Mouse (Mus musculus) stomach, embryonic 16.5 days (tissue): ENCODE results near the gene Zc2hc1b. TPM values are rescaled to one million over a fixed set of nuclear protein-coding genes. Genes with fewer than 3 reads are reported as not detected.

Source experiments
- ATAC-seq: fragments of 200-750 bp; cut with Nextera tagmentation; 2 replicates; pipeline ENCODE4 v1.8.0; 2017; ENCODE audit warnings: moderate number of reproducible peaks, moderate TSS enrichment; ENCODE audit not compliant: insufficient read depth, low FRiP score
- H3K27ac ChIP-seq: fragments of 300-500 bp; sonication (generic); 2 replicates; pipeline ENCODE4 v1.5.1; 2014; ENCODE audit warnings: low read length
- H3K27me3 ChIP-seq: fragments of 300-500 bp; sonication (generic); 2 replicates; pipeline ENCODE4 v1.6.1; 2014; ENCODE audit warnings: low read length, control low read depth, mixed read lengths; ENCODE audit not compliant: control insufficient read depth, insufficient read depth
- H3K36me3 ChIP-seq: fragments of 300-500 bp; sonication (generic); 2 replicates; pipeline ENCODE4 v1.6.1; 2014; ENCODE audit warnings: low read length; ENCODE audit not compliant: control insufficient read depth, insufficient read depth
- H3K4me1 ChIP-seq: fragments of 300-500 bp; sonication (generic); 2 replicates; pipeline ENCODE4 v1.6.1; 2014; ENCODE audit warnings: low read length, control low read depth, mixed read lengths; ENCODE audit not compliant: control insufficient read depth, insufficient read depth
- H3K4me2 ChIP-seq: fragments of 300-500 bp; sonication (generic); 2 replicates; pipeline ENCODE4 v1.6.1; 2014; ENCODE audit warnings: low read depth, low read length, mixed read lengths
- H3K4me3 ChIP-seq: fragments of 300-500 bp; sonication (generic); replicated peaks from 2 replicates; pipeline ENCODE4 v1.5.1; 2014; ENCODE audit warnings: mild to moderate bottlenecking, low read length
- H3K9ac ChIP-seq: fragments of 300-500 bp; sonication (generic); 2 replicates; pipeline ENCODE4 v1.6.1; 2014; ENCODE audit warnings: low read length
- H3K9me3 ChIP-seq: fragments of 300-500 bp; sonication (generic); replicated peaks from 2 replicates; pipeline ENCODE4 v1.6.1; 2016; ENCODE audit warnings: low read length, control low read depth; ENCODE audit not compliant: control insufficient read depth
- WGBS: fragments of 180-500 bp; shearing (Covaris S2); extraction: QIAGEN DNeasy Blood & Tissue Kit; methylation state at CpG from one replicate; pipeline ENCODE4 v1.1.7; 2014; 5-methylcytosine and 5-hydroxymethylcytosine counted together
- polyA plus RNA-seq: library from polyadenylated mRNA; unstranded; fragments of >200 nt; fragmentation: Nextera tagmentation; extraction: Ambion mirVana; gene quantifications from 2 replicates; pipeline ENCODE4 v1.2.1, GENCODE M21; 2015

The Zc2hc1b gene
- polyA plus RNA-seq, 1 experiment from 2014 or later = not detected

- H3K4me3 ChIP-seq = no peak overlapping the region
- no peaks in the 10 kb centered on the region for H3K27me3 ChIP-seq
- H3K4me1 ChIP-seq = peaks cover 32% of the 10 kb centered on the region
- no peak overlapping the region for H3K9ac ChIP-seq
- H3K27ac ChIP-seq = peak overlapping the region; percentile 2; the same call in 1 of the 2 replicates
- H3K4me2 ChIP-seq = no peak overlapping the region
- no peaks in the 10 kb centered on the region for H3K36me3 ChIP-seq
- 31% methylated on average over 3 of the region's 3 CpGs for WGBS
- no peak for ATAC-seq
- no peaks in the 10 kb centered on the region for H3K9me3 ChIP-seq
These were observed 65.0 kb downstream of the Zc2hc1b start for GRCm38 (mm10) chr10:13112849-13113248.

- Histone ChIP-seq H3K4me1 (peaks cover 37% of the 10 kb centered on the region), H3K27ac (no peak overlapping the region), H3K4me3 (no peak overlapping the region), H3K4me2 (no peak overlapping the region), H3K9me3 (no peaks in the 10 kb centered on the region), H3K27me3 (no peaks in the 10 kb centered on the region), H3K9ac (no peak overlapping the region), H3K36me3 (no peaks in the 10 kb centered on the region)
- WGBS = 69% methylated on average over 1 of the region's 1 CpGs
- no peak for ATAC-seq
These were observed 68.0 kb downstream of the Zc2hc1b start for GRCm38 (mm10) chr10:13109781-13110180.

GRCm38 (mm10) chr10:13108847-13109246 lies 69.0 kb downstream of the Zc2hc1b start:
- no peaks in the 10 kb centered on the region for H3K27me3 ChIP-seq
- ATAC-seq = no peak
- H3K9me3 ChIP-seq = no peaks in the 10 kb centered on the region
- H3K4me1 ChIP-seq = peaks cover 37% of the 10 kb centered on the region
- no peaks in the 10 kb centered on the region for H3K36me3 ChIP-seq
- no peak overlapping the region for H3K9ac ChIP-seq
- H3K4me3 ChIP-seq = no peak overlapping the region
- H3K27ac ChIP-seq = no peak overlapping the region
- no peak overlapping the region for H3K4me2 ChIP-seq
- WGBS = 54% methylated on average over 4 of the region's 4 CpGs

GRCm38 (mm10) chr10:13108021-13108548 lies 69.7 kb downstream of the Zc2hc1b start:
- H3K27me3 ChIP-seq = no peaks in the 10 kb centered on the region
- no peaks in the 10 kb centered on the region for H3K36me3 ChIP-seq
- no peaks in the 10 kb centered on the region for H3K9me3 ChIP-seq
- 35% methylated on average over 7 of the region's 7 CpGs for WGBS
- H3K4me2 ChIP-seq = no peak overlapping the region
- no peak overlapping the region for H3K4me3 ChIP-seq
- H3K9ac ChIP-seq = no peak overlapping the region
- H3K27ac ChIP-seq = peak overlapping the region; percentile 68
- peaks cover 33% of the 10 kb centered on the region for H3K4me1 ChIP-seq
- no peak for ATAC-seq

- H3K36me3 ChIP-seq = no peaks in the 10 kb centered on the region
- no peaks in the 10 kb centered on the region for H3K9me3 ChIP-seq
- H3K27me3 ChIP-seq = no peaks in the 10 kb centered on the region
- ATAC-seq = no peak
- H3K9ac ChIP-seq = no peak overlapping the region
- H3K4me2 ChIP-seq = no peak overlapping the region
- 49% methylated on average over 9 of the region's 9 CpGs for WGBS
- peak overlapping the region; percentile 68 for H3K27ac ChIP-seq
- peaks cover 24% of the 10 kb centered on the region for H3K4me1 ChIP-seq
- H3K4me3 ChIP-seq = no peak overlapping the region
These were observed 70.8 kb downstream of the Zc2hc1b start for GRCm38 (mm10) chr10:13106909-13107624.

GRCm38 (mm10) chr10:13103838-13104237 lies 74.0 kb downstream of the Zc2hc1b start:
- H3K27me3 ChIP-seq = no peaks in the 10 kb centered on the region
- no peaks in the 10 kb centered on the region for H3K9me3 ChIP-seq
- H3K27ac ChIP-seq = no peak overlapping the region
- no peak for ATAC-seq
- no peak overlapping the region for H3K4me2 ChIP-seq
- H3K36me3 ChIP-seq = no peaks in the 10 kb centered on the region
- H3K4me1 ChIP-seq = peaks cover 33% of the 10 kb centered on the region
- no peak overlapping the region for H3K9ac ChIP-seq
- WGBS = 60% methylated on average over 4 of the region's 4 CpGs
- no peak overlapping the region for H3K4me3 ChIP-seq

- H3K4me2 ChIP-seq = no peak overlapping the region
- H3K4me3 ChIP-seq = no peak overlapping the region
- no peak overlapping the region for H3K9ac ChIP-seq
- H3K4me1 ChIP-seq = peaks cover 31% of the 10 kb centered on the region
- H3K27me3 ChIP-seq = no peaks in the 10 kb centered on the region
- H3K9me3 ChIP-seq = no peaks in the 10 kb centered on the region
- 57% methylated on average over 4 of the region's 4 CpGs for WGBS
- no peaks in the 10 kb centered on the region for H3K36me3 ChIP-seq
- H3K27ac ChIP-seq = peak overlapping the region; percentile 29; the same call in 1 of the 2 replicates
- no peak for ATAC-seq
These were observed 75.5 kb downstream of the Zc2hc1b start for GRCm38 (mm10) chr10:13102360-13102759.

GRCm38 (mm10) chr10:13100061-13100648 lies 77.7 kb downstream of the Zc2hc1b start:
- no peak overlapping the region for H3K4me3 ChIP-seq
- H3K9ac ChIP-seq = no peak overlapping the region
- H3K9me3 ChIP-seq = no peaks in the 10 kb centered on the region
- H3K4me1 ChIP-seq = peaks cover 20% of the 10 kb centered on the region
- peak overlapping the region; percentile 31; the same call in 1 of the 2 replicates for H3K4me2 ChIP-seq
- no peaks in the 10 kb centered on the region for H3K27me3 ChIP-seq
- WGBS = 70% methylated on average over 6 of the region's 6 CpGs
- ATAC-seq = peak; percentile 93
- H3K27ac ChIP-seq = peak overlapping the region; percentile 78
- no peaks in the 10 kb centered on the region for H3K36me3 ChIP-seq
